Mouse (Mus musculus): Measurements from ENCODE around the gene Gm37240.
"Not testable (repeated sequence)": the region's sequence is repeated elsewhere in the genome, so short reads cannot be mapped to it uniquely, and the experiment has no call there.

The Gm37240 gene

DNA sequence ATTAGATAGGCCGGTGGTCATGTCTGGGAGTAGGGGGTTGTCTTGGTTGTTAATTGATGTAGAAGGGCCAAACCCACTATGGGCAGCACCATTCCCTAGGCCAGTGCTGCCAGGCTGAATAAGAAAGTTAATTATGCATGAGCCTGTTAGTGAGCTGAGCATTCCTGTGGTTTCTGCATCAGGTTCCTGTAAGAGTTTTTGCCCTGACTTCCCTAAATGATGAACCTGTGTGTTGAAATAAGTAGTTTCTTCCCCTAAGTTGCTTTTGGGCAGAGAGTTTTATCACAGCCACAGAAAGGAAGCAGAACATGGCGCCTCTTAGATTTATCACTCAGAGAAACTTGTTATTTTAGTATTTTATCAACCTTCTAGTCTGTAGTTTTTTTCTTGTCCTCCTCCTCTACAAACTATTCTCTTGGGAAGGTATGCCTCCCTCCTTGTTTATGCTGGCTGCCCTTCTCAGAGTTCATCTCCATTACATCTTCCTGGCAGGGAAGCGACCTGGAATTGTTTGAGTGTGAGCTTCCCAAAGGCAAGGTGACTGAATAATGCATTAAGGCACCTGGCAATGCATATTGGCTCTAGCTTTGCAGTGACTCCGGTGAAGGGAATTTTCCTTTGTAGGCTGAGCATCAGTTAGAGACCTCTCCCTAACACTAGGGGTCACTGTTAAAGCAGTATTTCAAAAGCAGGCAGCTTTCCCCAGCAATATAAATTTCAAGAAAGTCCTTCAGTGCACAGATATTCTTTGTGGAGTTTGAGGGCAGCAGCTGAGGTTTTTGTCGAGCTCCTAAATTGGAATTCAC lies 1272.1 kb downstream of the Gm37240 start:
- peak; percentile 69 for DNase-seq (ENCODE audit: low read depth, low spot score)

DNA sequence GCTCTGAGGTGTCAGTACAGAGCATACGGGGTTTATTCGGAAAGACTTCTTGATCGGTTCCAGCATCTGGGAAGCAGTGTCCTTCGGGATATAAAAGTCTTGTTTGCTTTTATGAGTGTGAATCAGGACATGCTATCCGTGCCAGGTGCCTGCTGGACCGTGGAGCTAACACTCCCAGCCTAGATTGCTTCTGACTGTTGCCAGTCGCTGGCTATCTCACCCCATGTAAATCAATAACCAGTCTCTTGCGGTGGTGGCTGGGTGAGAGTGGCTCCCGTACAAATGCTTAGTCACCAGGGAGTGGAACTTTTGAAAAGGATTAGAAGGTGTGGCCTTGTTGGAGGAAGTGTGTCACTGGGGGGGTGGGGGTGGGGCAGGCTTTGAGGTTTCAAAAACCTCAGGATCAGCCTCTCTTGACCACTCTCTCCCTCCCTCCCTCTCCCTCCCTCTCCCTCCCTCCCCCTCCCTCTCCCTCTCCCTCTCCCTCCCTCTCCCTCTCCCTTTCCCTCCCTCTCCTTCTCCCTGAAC lies 1277.1 kb downstream of the Gm37240 start:
- no peak for DNase-seq (ENCODE audit: low read depth, low spot score)

GRCm38 (mm10) chr3:84603212-84603611 lies 1284.1 kb downstream of the Gm37240 start:
- DNase-seq (ENCODE audit: low read depth, low spot score), result no peak

- peak; percentile 39 for DNase-seq (ENCODE audit: low read depth, low spot score)
Measured at GRCm38 (mm10) chr3:84602759-84603158, 1284.6 kb downstream of the Gm37240 start.

DNA sequence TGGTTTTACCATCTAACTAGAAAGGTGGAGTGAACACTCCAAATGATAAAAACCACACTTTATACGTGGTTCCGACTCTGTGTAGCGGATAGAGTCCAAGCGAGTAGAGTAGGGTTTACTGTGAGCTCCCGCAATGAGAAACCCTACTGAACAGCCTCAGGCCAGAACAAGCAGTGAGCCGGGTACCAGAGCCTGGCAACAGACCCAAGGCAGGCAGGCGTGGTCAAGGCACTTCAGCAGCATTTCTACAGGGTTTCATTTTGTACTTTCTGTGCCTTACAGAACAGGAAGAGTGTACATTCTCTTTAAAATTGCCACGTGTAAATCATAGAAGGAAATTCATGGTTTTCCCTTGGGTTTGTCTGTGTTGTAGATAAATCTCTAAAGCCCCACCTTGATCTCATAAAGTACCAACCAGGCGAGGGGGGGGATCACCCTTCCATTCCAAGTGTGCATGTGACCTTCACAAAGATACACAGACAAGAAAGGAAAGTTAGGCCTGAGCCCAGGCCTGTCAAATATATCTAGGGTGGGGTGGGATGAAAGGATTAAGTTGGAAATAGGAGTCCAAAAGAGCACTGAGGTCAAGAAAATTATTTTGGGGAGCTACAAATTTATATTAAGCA lies 1285.3 kb downstream of the Gm37240 start:
- no peak for DNase-seq (ENCODE audit: low read depth, low spot score)

DNA sequence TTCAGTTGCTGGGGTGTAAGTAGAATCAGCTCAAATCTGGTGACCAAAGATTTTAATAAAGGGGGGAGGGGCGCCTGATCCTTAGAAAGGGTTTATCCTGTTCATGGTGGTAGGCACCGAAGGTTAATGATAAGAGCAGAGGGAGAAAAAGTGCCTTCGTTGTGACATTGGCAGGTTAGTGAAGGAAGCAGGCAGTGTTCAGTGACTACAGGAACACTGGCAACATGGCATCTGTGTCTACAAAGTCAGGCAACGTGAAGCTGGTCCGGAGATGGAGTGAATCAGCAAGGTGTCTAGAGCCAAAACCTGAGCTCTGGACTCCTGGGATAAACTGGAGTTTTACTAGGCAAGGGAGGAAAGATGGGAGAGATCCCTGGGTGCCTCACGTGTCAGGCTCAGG lies 1288.6 kb downstream of the Gm37240 start:
- no peak for DNase-seq (ENCODE audit: low read depth, low spot score)

- DNase-seq (ENCODE audit: low read depth, low spot score), result no peak
Measured at GRCm38 (mm10) chr3:84597996-84598734, 1289.2 kb downstream of the Gm37240 start.

DNA sequence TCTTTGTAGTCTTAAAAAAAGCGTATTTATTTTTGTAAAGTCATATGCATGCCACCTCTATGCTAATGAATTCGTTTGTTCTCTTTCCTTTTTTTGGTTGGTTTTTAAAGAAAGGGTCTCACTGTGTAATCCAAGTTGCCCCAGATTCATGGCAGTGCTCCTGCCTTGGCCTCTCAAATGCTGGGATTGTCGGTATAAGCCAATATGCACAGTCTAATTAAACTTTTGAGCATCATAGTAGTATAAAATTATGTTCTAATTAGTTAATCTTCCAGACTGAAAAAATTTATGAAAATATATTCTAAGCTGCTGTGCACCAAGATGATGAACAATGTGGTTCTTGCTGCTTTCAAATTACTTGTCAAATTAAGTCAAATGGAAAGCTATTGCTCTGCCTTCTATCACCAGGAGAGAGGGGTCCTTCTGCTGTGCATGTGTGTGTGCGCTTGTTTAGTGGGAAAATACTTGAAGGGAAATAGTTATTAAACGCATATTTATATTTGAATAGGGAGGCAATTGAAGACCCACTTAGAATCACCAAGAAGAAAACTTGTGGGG lies 1291.6 kb downstream of the Gm37240 start:
- DNase-seq (ENCODE audit: low read depth, low spot score), result no peak

- DNase-seq (ENCODE audit: low read depth, low spot score), result no peak
Measured at GRCm38 (mm10) chr3:84594894-84595676, 1292.2 kb downstream of the Gm37240 start.

- no peak for DNase-seq (ENCODE audit: low read depth, low spot score)
Measured at GRCm38 (mm10) chr3:84593274-84593673, 1294.0 kb downstream of the Gm37240 start, which contains the start of gene Tigd4. Tigd4 (plus strand) TSS chr3:84593574.

- no peak for DNase-seq (ENCODE audit: low read depth, low spot score)
Measured at GRCm38 (mm10) chr3:84586736-84587135, 1300.6 kb downstream of the Gm37240 start.

- no peak for DNase-seq (ENCODE audit: low read depth, low spot score)
Measured at GRCm38 (mm10) chr3:84582913-84583276, 1304.4 kb downstream of the Gm37240 start.

DNA sequence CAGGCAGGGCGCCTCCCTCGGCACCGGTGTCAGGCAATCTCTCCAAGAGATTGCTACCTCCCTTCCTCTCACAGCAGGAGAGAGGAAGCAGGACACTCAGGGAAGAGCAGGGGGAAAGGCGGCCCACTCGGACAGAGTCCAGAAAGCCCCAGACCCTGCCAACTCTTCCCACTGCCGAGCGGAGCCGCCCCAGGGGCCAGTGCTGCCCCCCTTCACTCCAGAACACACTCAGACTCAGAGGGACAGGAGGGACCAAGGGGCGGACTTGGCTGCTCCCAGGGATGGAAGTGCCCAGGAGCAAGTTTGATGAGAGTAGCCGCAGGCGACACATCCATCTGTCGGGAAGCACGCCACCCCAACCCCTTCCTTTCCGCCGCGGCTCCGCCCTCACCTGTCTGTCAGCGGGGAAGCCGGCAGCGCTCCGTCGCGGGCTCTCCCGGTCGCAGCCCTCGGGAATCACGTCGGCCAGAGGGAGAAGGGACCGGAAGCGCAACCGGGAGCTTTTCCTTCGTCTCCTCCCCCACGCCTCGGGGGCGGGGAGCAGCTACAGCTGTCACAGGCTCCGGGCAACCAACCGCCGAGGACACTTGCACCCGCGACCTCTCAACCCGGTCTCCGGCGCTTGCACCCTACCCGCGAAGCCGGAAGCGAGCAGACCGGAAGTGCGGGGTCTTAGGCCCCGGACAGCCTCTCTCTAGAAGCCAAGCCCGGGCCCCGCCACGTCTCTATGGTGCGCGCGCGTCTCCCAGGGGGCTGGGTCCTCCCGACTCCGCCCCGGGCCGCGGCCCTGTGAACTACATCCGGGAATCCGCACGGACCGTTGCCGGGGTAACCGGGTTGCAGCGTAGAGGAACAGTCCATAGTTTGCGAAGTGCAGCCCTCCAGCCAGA lies 1305.0 kb downstream of the Gm37240 start, which contains the start of gene Arfip1:
TSS of gene Arfip1 (minus strand) at position 603 of the 890 bp plus-strand sequence.
- peak; percentile 97 for DNase-seq (ENCODE audit: low read depth, low spot score)

DNA sequence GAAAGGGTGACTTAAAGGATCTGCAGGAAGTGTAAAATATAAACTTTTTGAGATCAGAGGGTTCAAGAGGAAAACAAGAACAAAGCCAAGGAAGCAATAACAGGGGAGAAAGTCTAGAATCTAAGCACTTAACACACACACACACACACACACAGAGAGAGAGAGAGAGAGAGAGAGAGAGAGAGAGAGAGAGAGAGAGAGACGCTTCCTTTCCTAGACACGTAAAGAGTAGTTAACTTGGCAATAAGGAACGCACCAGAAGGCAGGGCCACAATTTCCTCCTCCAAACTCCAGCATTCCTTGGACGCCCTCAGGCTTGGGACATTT lies 1305.7 kb downstream of the Gm37240 start:
- no peak for DNase-seq (ENCODE audit: low read depth, low spot score)

DNA sequence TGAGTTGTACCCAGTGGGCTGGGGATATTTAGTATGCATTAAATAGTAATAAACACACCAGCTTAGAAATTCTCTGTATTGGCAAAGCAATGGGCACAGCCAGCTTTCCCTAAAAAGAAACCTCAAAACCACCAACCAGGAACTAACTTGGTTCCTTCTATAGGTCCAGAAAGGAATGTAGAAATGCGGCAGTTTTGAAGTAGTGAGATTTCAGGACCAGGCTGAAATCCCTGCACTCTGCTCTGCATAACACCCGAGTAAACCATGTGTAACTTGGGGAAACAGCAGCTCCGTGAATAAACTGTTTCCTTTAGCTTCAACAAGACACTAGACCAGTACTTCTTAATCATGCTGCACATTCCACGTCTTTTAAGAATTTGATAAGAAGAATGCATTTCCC lies 1306.6 kb downstream of the Gm37240 start:
- peak; percentile 52 for DNase-seq (ENCODE audit: low read depth, low spot score)

GRCm38 (mm10) chr3:84570501-84570900 lies 1316.8 kb downstream of the Gm37240 start:
- DNase-seq (ENCODE audit: low read depth, low spot score), result no peak

DNA sequence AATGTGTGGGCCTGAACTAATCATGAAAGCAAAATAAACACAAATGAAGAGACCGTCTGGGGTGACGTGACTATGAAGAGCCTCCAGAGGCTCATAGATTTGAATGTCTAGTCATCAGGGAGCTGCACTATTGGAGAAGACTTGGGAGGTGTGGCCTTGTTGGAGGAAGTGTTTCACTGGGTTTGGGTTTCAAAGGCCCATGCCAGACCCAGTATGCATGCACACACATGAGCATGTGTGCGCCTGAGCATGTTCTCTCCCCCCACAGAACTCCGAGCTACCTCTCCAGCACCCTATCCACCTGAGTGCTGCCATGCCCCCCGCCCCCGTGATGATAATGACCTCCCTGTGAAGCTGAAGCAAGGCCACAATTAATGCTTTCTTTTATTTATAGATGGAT lies 1317.7 kb downstream of the Gm37240 start:
- peak; percentile 46 for DNase-seq (ENCODE audit: low read depth, low spot score)

DNA sequence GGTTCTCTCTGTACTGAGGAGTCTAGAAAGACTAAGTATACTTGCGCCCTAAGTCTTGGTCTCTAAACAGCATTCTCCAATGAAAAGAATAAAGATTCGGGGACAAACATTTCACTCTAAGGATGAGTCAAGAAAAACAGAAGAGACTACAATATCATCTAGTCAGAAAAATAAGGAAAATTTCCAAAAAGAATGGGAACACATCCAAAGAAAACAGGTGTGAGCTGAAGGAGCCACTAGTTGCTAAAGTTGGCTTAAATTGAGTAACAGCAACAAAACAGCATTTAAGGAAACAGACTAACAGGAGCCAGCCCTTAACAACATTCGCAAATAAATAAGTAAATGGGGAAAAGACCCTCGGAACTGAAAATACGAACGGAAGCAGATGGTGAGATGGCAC lies 1318.8 kb downstream of the Gm37240 start:
- DNase-seq (ENCODE audit: low read depth, low spot score), result peak; percentile 50

DNA sequence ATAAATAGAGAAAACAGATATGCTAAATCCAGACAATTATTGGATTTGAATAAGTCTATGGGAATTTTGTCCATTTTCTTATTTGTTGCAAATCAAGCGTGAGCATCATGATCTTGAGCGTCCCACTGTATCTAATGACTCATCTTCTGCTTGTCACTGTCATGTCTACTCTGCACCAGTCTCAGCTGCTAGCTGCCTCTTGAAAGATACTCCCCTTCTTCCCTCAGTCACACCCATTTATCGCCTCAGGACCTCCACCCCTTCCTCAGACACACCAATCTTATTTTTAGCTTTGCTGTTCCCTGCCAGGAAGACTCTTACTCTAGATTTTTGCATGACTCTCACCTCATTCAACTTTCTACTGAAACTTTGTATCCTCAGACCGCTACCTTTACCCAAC lies 1323.9 kb downstream of the Gm37240 start:
- DNase-seq (ENCODE audit: low read depth, low spot score), result no peak

GRCm38 (mm10) chr3:84562911-84563310 lies 1324.4 kb downstream of the Gm37240 start:
- DNase-seq (ENCODE audit: low read depth, low spot score), result not testable (repeated sequence)
